Mouse (Mus musculus) megakaryocyte, embryonic 14.5 days (primary cell): ENCODE results near the gene Adra2c. TPM values are rescaled to one million over a fixed set of nuclear protein-coding genes. Genes with fewer than 3 reads are reported as not detected.
A peak's percentile ranks its signal among the peaks of the same experiment; 100 is the strongest.

Source experiments
- H3K27me3 ChIP-seq: replicated peaks from 2 replicates; pipeline ENCODE3; 2012; ENCODE audit warnings: inconsistent platforms
- H3K36me3 ChIP-seq: replicated peaks from 2 replicates; pipeline ENCODE3; 2012; ENCODE audit warnings: low read length, inconsistent platforms, mixed read lengths
- H3K4me1 ChIP-seq: 2 replicates; pipeline ENCODE4 v1.6.1; 2012; ENCODE audit warnings: inconsistent platforms
- H3K4me3 ChIP-seq: replicated peaks from 2 replicates; pipeline ENCODE3; 2012; ENCODE audit warnings: moderate library complexity, mild to moderate bottlenecking, inconsistent platforms
- H3K9me3 ChIP-seq: 2 replicates; pipeline ENCODE4 v1.6.1; 2012; ENCODE audit warnings: inconsistent platforms
- FLI1 ChIP-seq: IDR thresholded peaks from 2 replicates; pipeline ENCODE4 v1.6.1; 2012; ENCODE audit warnings: low read length, inconsistent platforms, mixed read lengths
- GATA1 ChIP-seq: IDR thresholded peaks from 3 replicates; pipeline ENCODE4 v1.6.1; 2012; ENCODE audit warnings: mixed read lengths, low read length, inconsistent platforms, borderline replicate concordance
- polyA plus RNA-seq: library from polyadenylated mRNA; stranded (reverse); fragments of >175 nt; gene quantifications from 2 replicates; pipeline ENCODE4 v1.2.3, GENCODE M21; 2012; ENCODE audit warnings: low replicate concordance; ENCODE audit not compliant: insufficient read depth

The Adra2c gene
- polyA plus RNA-seq, 1 experiment = 0.35 TPM

DNA sequence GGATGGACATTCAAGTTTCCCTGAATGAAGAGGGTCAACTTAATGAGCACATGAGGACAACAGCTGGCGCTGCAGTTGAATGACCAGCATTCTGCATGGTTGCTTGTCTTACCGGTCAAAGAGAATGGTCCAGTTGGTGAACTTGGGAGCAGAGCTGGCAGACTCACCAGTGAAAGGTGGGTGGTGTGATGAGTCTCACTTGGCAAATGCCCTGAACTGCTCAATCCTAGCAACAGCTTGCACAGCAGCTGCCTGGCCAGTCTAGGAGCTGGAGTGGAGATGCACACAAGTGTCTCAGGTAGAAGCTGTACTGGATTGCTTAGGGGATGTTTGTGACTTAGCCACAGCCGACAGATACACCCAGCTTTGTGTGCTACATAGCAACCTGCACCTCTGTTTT, 26.1 kb downstream of the Adra2c start:
- no peaks in the 10 kb centered on the region for H3K4me1 ChIP-seq
- peaks cover 44% of the 10 kb centered on the region for H3K27me3 ChIP-seq
- no peak overlapping the region for H3K4me3 ChIP-seq
- H3K9me3 ChIP-seq = no peaks in the 10 kb centered on the region
- TF ChIP-seq GATA1 = no peak
- no peak for TF ChIP-seq FLI1
- no peaks in the 10 kb centered on the region for H3K36me3 ChIP-seq

DNA sequence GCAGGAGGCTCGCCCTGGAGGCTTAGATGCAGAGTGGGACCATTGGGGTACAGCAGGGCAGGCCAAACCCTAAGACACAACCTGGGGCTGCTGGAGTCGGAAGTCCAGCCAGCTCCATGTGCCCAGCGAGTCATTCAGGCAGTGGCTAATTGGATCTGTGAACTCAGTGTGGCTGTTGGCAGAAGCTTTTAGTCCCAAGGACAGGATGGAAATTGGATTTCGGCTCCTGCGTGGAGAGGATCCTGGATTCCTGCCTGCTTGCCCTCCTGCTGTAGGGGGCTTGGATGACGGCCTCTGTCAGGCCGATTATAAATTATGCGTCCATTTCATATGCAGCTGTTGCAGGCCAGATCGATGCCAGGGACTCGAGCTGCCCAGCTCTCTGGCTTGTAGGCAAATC, 27.2 kb downstream of the Adra2c start:
- H3K36me3 ChIP-seq = no peaks in the 10 kb centered on the region
- H3K4me1 ChIP-seq = no peaks in the 10 kb centered on the region
- peaks cover 51% of the 10 kb centered on the region for H3K27me3 ChIP-seq
- no peaks in the 10 kb centered on the region for H3K9me3 ChIP-seq
- TF ChIP-seq FLI1 = no peak
- no peak for TF ChIP-seq GATA1
- H3K4me3 ChIP-seq = no peak overlapping the region

DNA sequence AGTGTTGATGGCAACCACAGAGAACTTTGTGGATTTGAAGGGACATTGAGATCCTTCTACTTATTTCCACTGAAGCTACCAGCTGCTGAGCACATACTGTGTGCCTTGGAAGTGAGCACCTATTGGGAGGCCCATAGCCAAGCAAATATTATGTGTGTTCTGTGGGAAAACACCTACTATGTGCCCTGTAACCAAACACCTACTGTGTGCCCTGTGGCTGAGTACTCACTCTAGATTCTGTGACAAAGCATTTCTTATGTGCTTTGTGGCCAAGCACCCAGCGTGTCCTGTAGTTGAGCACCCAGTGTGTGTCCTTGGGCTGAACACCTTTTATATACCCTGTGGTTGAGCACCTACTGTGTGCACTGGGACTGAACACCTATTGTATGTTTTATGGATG, 28.6 kb downstream of the Adra2c start:
- Histone ChIP-seq H3K4me1 (no peaks in the 10 kb centered on the region), H3K4me3 (no peak overlapping the region), H3K36me3 (no peaks in the 10 kb centered on the region), H3K27me3 (peaks cover 62% of the 10 kb centered on the region), H3K9me3 (no peaks in the 10 kb centered on the region)
- TF ChIP-seq GATA1 = no peak
- TF ChIP-seq FLI1 = no peak

DNA sequence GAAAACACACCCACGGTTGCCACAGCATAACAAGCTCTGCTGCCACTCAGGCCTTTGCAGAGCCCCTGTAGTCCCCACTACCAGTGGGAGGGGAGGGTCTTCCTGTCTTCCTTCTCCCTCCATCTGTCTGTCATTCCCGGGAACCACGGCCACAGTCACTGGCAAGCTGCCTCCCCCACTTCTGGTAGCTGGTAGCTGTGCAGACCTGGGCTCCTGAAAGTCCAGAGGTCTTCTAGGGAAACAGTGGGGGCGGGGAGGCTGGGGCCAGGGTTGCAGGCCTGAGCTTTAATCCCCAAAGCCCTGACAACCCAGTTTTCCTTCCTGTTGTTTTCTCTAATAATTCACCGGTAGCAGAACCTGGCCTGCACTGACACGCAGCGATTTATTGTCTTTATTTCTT, 31.7 kb downstream of the Adra2c start:
- no peaks in the 10 kb centered on the region for H3K36me3 ChIP-seq
- H3K9me3 ChIP-seq = no peaks in the 10 kb centered on the region
- peaks cover 14% of the 10 kb centered on the region for H3K4me1 ChIP-seq
- H3K4me3 ChIP-seq = no peak overlapping the region
- peaks cover 75% of the 10 kb centered on the region for H3K27me3 ChIP-seq
- no peak for TF ChIP-seq FLI1
- TF ChIP-seq GATA1 = no peak

DNA sequence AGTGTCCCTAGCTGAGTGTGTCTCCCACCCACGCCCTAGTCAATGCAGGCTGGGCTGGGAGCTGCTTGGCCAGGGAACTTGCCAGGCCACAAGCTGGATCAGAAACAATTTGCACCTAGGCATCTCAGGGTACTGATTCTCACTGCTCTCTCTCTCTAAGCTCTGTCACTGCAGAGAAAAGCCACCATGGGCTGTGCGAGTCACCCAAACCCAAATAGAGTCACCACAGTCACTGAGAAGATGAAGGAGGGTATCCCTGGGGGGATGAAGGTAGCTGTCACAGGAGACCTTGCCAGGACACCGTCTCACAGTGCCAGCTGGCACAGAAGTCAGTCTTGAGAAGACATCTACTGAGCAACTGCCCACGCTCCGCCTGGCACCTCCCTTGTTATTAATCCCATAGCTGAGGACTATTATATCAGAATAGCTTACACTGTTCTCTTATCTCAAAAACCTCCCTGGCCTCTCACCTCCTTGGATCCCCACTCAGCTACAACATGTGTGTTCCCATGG, 33.7 kb downstream of the Adra2c start:
- Histone ChIP-seq H3K4me1 (peaks cover 14% of the 10 kb centered on the region), H3K9me3 (no peaks in the 10 kb centered on the region), H3K4me3 (no peak overlapping the region), H3K27me3 (peaks cover 76% of the 10 kb centered on the region), H3K36me3 (no peaks in the 10 kb centered on the region)
- TF ChIP-seq GATA1 = no peak
- TF ChIP-seq FLI1 = no peak

DNA sequence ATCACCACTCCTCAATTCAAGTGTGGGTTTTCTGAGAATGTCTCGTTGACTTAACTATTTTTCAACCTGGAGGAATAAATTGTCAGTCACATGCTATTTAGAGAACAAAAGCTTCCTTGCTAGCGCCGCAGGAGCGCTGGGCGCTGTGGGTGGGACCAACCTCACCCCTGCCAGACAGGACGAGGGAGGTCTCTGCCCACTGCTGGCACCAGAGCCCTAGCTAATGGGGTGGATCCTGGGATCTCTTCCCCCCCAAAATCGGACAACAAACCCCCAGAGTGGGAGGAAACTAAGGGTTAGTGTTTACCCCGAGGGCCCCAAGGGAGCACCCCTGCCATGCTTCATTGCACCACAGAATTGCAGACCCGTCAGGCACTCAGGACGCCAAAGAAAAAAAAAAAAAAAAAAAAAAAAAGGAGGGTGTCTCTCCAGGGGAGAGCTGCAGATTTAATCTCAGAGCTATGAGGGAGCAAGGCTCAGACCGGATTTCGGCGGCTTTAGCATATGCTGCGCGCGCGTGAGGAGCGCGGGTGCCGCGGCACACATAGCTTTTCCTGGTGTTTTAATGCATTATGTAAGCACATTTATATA, 35.2 kb downstream of the Adra2c start:
- peaks cover 88% of the 10 kb centered on the region for H3K27me3 ChIP-seq
- H3K9me3 ChIP-seq = no peaks in the 10 kb centered on the region
- H3K36me3 ChIP-seq = no peaks in the 10 kb centered on the region
- no peak for TF ChIP-seq FLI1
- TF ChIP-seq GATA1 = no peak
- H3K4me1 ChIP-seq = peaks cover 14% of the 10 kb centered on the region
- peak overlapping the region; percentile 35 for H3K4me3 ChIP-seq

DNA sequence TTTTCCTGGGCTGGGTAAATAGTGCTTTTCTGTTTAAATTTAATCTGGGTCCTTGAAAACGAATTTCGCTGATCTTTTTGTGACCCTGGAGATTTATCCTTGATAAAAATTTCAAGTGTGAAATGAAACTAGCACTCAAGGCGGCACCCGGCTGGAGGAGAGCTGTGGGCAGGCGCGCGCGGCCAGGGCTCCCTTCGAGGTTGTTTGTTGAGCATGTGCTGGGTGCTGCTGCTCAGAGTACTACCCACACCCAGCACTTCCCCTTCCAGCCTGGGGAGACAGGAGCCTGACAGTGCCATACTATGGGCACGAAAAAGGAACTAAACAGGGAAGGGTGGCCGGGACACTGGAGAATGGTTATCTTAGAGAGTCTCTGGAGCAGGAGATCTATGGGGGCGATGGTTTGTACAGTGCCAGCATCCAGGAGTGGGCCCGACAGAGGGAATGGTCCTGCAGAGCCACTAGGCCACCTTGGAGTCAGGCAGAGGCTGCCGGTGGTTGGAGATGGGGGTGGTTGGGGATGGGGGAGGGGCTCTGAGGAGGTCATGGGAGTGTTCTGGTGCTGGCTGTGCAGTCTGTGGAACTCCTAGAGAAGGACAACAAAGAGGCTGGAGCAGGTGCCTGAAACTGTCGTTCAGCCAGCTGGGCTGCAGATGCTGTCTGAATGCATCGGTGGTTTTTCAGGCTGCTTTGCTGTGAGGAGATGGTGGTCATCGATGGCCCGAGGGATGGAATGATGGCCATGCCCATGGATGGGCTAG, 35.9 kb downstream of the Adra2c start:
- no peaks in the 10 kb centered on the region for H3K36me3 ChIP-seq
- TF ChIP-seq FLI1 (no peak), GATA1 (no peak)
- peaks cover 91% of the 10 kb centered on the region for H3K27me3 ChIP-seq
- peak overlapping the region; percentile 71 for H3K4me3 ChIP-seq
- H3K4me1 ChIP-seq = peaks cover 18% of the 10 kb centered on the region
- no peaks in the 10 kb centered on the region for H3K9me3 ChIP-seq

DNA sequence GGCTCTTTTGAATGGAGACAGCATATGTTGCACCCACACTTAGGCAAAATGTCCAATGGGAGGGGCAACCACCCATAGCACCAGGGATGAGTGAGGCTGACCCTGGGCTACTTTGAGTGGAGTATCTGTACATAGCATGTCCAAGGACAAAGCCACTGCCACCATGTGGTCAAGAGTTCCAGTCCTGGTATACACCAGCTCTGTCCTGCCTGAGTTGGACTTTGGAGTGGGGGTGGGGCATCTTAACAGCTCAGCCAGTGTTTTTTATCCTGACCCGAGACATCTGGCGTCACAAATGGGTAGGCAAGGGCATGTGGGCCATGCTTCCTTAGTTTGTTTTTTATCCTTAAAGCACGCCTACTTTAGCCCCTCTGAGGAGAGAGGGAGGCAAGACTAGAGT, 36.5 kb downstream of the Adra2c start:
- no peaks in the 10 kb centered on the region for H3K9me3 ChIP-seq
- peaks cover 94% of the 10 kb centered on the region for H3K27me3 ChIP-seq
- H3K36me3 ChIP-seq = no peaks in the 10 kb centered on the region
- H3K4me3 ChIP-seq = no peak overlapping the region
- TF ChIP-seq FLI1 (no peak), GATA1 (no peak)
- peaks cover 18% of the 10 kb centered on the region for H3K4me1 ChIP-seq

DNA sequence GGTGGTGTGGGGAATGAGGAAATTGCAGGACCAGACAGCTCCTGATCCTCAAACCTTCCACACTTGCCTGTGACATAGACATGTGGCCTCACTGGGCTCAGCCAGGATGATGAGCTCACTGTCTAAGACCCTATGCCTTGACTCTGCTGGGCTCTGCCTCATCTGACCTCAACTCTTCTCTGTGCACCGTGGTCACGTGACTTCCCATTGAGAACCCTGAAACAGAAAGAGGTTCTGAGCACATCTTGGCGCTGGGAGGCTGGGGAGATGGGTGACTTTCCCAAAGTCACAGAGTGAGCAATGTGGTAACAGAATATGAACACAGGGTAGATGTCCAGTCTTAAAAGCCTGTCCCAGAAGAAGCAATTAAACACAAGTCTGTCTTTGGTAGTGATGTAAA, 37.1 kb downstream of the Adra2c start:
- peaks cover 18% of the 10 kb centered on the region for H3K4me1 ChIP-seq
- no peak overlapping the region for H3K4me3 ChIP-seq
- TF ChIP-seq FLI1 = no peak
- TF ChIP-seq GATA1 = no peak
- peaks cover 94% of the 10 kb centered on the region for H3K27me3 ChIP-seq
- H3K36me3 ChIP-seq = no peaks in the 10 kb centered on the region
- no peaks in the 10 kb centered on the region for H3K9me3 ChIP-seq

DNA sequence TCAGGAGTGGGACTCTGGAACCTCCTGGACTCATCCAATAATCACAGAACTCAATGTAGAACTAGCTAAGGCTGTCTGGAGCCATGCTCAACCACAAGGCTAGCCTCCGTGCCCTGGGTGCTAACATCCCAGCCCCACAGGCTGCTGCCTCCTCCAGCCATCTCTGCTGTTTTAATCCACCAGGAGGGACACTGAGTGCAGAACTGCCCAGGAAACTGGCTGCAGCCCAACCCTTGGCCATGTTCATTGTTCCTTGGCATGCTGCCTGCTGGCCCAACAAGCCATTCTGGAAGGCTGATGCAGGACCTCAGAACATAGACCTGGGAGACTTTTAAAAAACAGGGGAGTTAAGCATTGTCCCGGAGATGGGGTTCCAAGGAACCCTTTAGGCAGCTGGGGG, 42.5 kb downstream of the Adra2c start:
- TF ChIP-seq GATA1 (no peak), FLI1 (no peak)
- H3K4me1 ChIP-seq = peaks cover 4% of the 10 kb centered on the region

More for the DNA sequence above, 42.5 kb downstream of the Adra2c start:
- Histone ChIP-seq H3K4me3 (no peak overlapping the region), H3K9me3 (no peaks in the 10 kb centered on the region), H3K36me3 (no peaks in the 10 kb centered on the region), H3K27me3 (peaks cover 78% of the 10 kb centered on the region)
